Mouse (Mus musculus): ENCODE measurements around the gene Ctcfl. TPM values are rescaled to one million over a fixed set of nuclear protein-coding genes. Genes with fewer than 3 reads are reported as not detected.
A peak's percentile ranks its signal among the peaks of the same experiment; 100 is the strongest.

Gene Ctcfl
- polyA plus RNA-seq, 1 experiment = not detected

- H3K9me3 ChIP-seq (replicated peaks; ENCODE audit: control insufficient read depth, insufficient read depth, low read length, poor library complexity, severe bottlenecking) = no peaks in the 10 kb centered on the region
- H3K36me3 ChIP-seq (ENCODE audit: control insufficient read depth, insufficient read depth, low read length, poor library complexity, severe bottlenecking) = no peaks in the 10 kb centered on the region
- TF ChIP-seq CTCF (IDR thresholded peaks at IDR 0.05; ENCODE audit: low read depth, low read length) = no peak
- no peak for TF ChIP-seq POLR2A (IDR thresholded peaks at IDR 0.05; ENCODE audit: insufficient read depth, low read length)
- no peak for TF ChIP-seq EP300 (IDR thresholded peaks at IDR 0.05; ENCODE audit: insufficient read depth, low read depth, low read length)
- H3K27ac ChIP-seq (ENCODE audit: insufficient read depth, low read length) = peak overlapping the region; percentile 34
- peaks cover 2% of the 10 kb centered on the region for H3K4me1 ChIP-seq (ENCODE audit: control insufficient read depth, insufficient read depth, low read length)
- H3K4me3 ChIP-seq (ENCODE audit: low read depth, low read length) = no peak overlapping the region
- no peaks in the 10 kb centered on the region for H3K27me3 ChIP-seq (ENCODE audit: control insufficient read depth, insufficient read depth, low read length, poor library complexity, severe bottlenecking)
- H3K9ac ChIP-seq (ENCODE audit: low read depth, poor library complexity, severe bottlenecking) = peak overlapping the region; percentile 42
These were observed 36.2 kb downstream of the Ctcfl start for GRCm38 (mm10) chr2:173083106-173083505.

GRCm38 (mm10) chr2:173082706-173083105, 36.6 kb downstream of the Ctcfl start:
- Histone ChIP-seq H3K9me3 (replicated peaks; ENCODE audit: control insufficient read depth, insufficient read depth, low read length, poor library complexity, severe bottlenecking) (no peaks in the 10 kb centered on the region), H3K27me3 (ENCODE audit: control insufficient read depth, insufficient read depth, low read length, poor library complexity, severe bottlenecking) (no peaks in the 10 kb centered on the region), H3K27ac (ENCODE audit: insufficient read depth, low read length) (no peak overlapping the region), H3K4me1 (ENCODE audit: control insufficient read depth, insufficient read depth, low read length) (peaks cover 2% of the 10 kb centered on the region), H3K9ac (ENCODE audit: low read depth, poor library complexity, severe bottlenecking) (no peak overlapping the region), H3K36me3 (ENCODE audit: control insufficient read depth, insufficient read depth, low read length, poor library complexity, severe bottlenecking) (no peaks in the 10 kb centered on the region), H3K4me3 (ENCODE audit: low read depth, low read length) (no peak overlapping the region)
- no peak for TF ChIP-seq CTCF (IDR thresholded peaks at IDR 0.05; ENCODE audit: low read depth, low read length)
- no peak for TF ChIP-seq POLR2A (IDR thresholded peaks at IDR 0.05; ENCODE audit: insufficient read depth, low read length)
- no peak for TF ChIP-seq EP300 (IDR thresholded peaks at IDR 0.05; ENCODE audit: insufficient read depth, low read depth, low read length)

GRCm38 (mm10) chr2:173080785-173081241, 38.5 kb downstream of the Ctcfl start:
- Histone ChIP-seq H3K4me1 (ENCODE audit: control insufficient read depth, insufficient read depth, low read length) (peaks cover 2% of the 10 kb centered on the region), H3K27ac (ENCODE audit: insufficient read depth, low read length) (no peak overlapping the region)
- peak; percentile 95 for TF ChIP-seq CTCF (IDR thresholded peaks at IDR 0.05; ENCODE audit: low read depth, low read length)
- no peak for TF ChIP-seq POLR2A (IDR thresholded peaks at IDR 0.05; ENCODE audit: insufficient read depth, low read length)
- TF ChIP-seq EP300 (IDR thresholded peaks at IDR 0.05; ENCODE audit: insufficient read depth, low read depth, low read length) = 0 out of 2 replicates have a peak, but pooled peaks have one; percentile 49

GRCm38 (mm10) chr2:173079766-173080549, 39.4 kb downstream of the Ctcfl start:
- H3K27me3 ChIP-seq (ENCODE audit: control insufficient read depth, insufficient read depth, low read length, poor library complexity, severe bottlenecking) = no peaks in the 10 kb centered on the region
- H3K9ac ChIP-seq (ENCODE audit: low read depth, poor library complexity, severe bottlenecking) = no peak overlapping the region
- no peaks in the 10 kb centered on the region for H3K9me3 ChIP-seq (replicated peaks; ENCODE audit: control insufficient read depth, insufficient read depth, low read length, poor library complexity, severe bottlenecking)
- peaks cover 2% of the 10 kb centered on the region for H3K4me1 ChIP-seq (ENCODE audit: control insufficient read depth, insufficient read depth, low read length)
- H3K4me3 ChIP-seq (ENCODE audit: low read depth, low read length) = no peak overlapping the region; the same call in 1 of the 2 replicates
- H3K27ac ChIP-seq (ENCODE audit: insufficient read depth, low read length) = no peak overlapping the region
- H3K36me3 ChIP-seq (ENCODE audit: control insufficient read depth, insufficient read depth, low read length, poor library complexity, severe bottlenecking) = no peaks in the 10 kb centered on the region
- TF ChIP-seq POLR2A (IDR thresholded peaks at IDR 0.05; ENCODE audit: insufficient read depth, low read length) (no peak), EP300 (IDR thresholded peaks at IDR 0.05; ENCODE audit: insufficient read depth, low read depth, low read length) (no peak), CTCF (IDR thresholded peaks at IDR 0.05; ENCODE audit: low read depth, low read length) (no peak)

More at GRCm38 (mm10) chr2:173080785-173081241, 38.5 kb downstream of the Ctcfl start:
- Histone ChIP-seq H3K27me3 (ENCODE audit: control insufficient read depth, insufficient read depth, low read length, poor library complexity, severe bottlenecking) (no peaks in the 10 kb centered on the region), H3K9ac (ENCODE audit: low read depth, poor library complexity, severe bottlenecking) (no peak overlapping the region), H3K9me3 (replicated peaks; ENCODE audit: control insufficient read depth, insufficient read depth, low read length, poor library complexity, severe bottlenecking) (no peaks in the 10 kb centered on the region), H3K4me3 (ENCODE audit: low read depth, low read length) (peak overlapping the region; percentile 34), H3K36me3 (ENCODE audit: control insufficient read depth, insufficient read depth, low read length, poor library complexity, severe bottlenecking) (no peaks in the 10 kb centered on the region)

GRCm38 (mm10) chr2:173076921-173077320, 42.4 kb downstream of the Ctcfl start:
- Histone ChIP-seq H3K36me3 (ENCODE audit: control insufficient read depth, insufficient read depth, low read length, poor library complexity, severe bottlenecking) (no peaks in the 10 kb centered on the region), H3K9ac (ENCODE audit: low read depth, poor library complexity, severe bottlenecking) (no peak overlapping the region), H3K27me3 (ENCODE audit: control insufficient read depth, insufficient read depth, low read length, poor library complexity, severe bottlenecking) (no peaks in the 10 kb centered on the region), H3K9me3 (replicated peaks; ENCODE audit: control insufficient read depth, insufficient read depth, low read length, poor library complexity, severe bottlenecking) (no peaks in the 10 kb centered on the region), H3K27ac (ENCODE audit: insufficient read depth, low read length) (no peak overlapping the region), H3K4me3 (ENCODE audit: low read depth, low read length) (no peak overlapping the region), H3K4me1 (ENCODE audit: control insufficient read depth, insufficient read depth, low read length) (no peaks in the 10 kb centered on the region)
- TF ChIP-seq EP300 (IDR thresholded peaks at IDR 0.05; ENCODE audit: insufficient read depth, low read depth, low read length) (no peak), CTCF (IDR thresholded peaks at IDR 0.05; ENCODE audit: low read depth, low read length) (no peak), POLR2A (IDR thresholded peaks at IDR 0.05; ENCODE audit: insufficient read depth, low read length) (no peak)

GRCm38 (mm10) chr2:173073666-173074065, 45.7 kb downstream of the Ctcfl start:
- TF ChIP-seq EP300 (IDR thresholded peaks at IDR 0.05; ENCODE audit: insufficient read depth, low read depth, low read length) = peak; percentile 44; the same call in 1 of the 2 replicates
- no peak for TF ChIP-seq POLR2A (IDR thresholded peaks at IDR 0.05; ENCODE audit: insufficient read depth, low read length)
- Histone ChIP-seq H3K27ac (ENCODE audit: insufficient read depth, low read length) (no peak overlapping the region), H3K9me3 (replicated peaks; ENCODE audit: control insufficient read depth, insufficient read depth, low read length, poor library complexity, severe bottlenecking) (no peaks in the 10 kb centered on the region), H3K4me3 (ENCODE audit: low read depth, low read length) (no peak overlapping the region), H3K36me3 (ENCODE audit: control insufficient read depth, insufficient read depth, low read length, poor library complexity, severe bottlenecking) (no peaks in the 10 kb centered on the region), H3K9ac (ENCODE audit: low read depth, poor library complexity, severe bottlenecking) (no peak overlapping the region), H3K27me3 (ENCODE audit: control insufficient read depth, insufficient read depth, low read length, poor library complexity, severe bottlenecking) (no peaks in the 10 kb centered on the region), H3K4me1 (ENCODE audit: control insufficient read depth, insufficient read depth, low read length) (no peaks in the 10 kb centered on the region)

All from ES-Bruce4 (cell line).